Mouse (Mus musculus) cortical plate, adult 2 months (tissue): ENCODE results near the gene Stim1. TPM values are rescaled to one million over a fixed set of nuclear protein-coding genes. Genes with fewer than 3 reads are reported as not detected.

ENCODE experiments used
- H3K27ac ChIP-seq: fragments of 200-500 bp; 2 replicates; pipeline ENCODE4 v1.5.1; 2012; ENCODE audit warnings: low read length, control low read depth, inconsistent platforms; ENCODE audit not compliant: insufficient read depth
- H3K4me1 ChIP-seq: fragments of 200-500 bp; 2 replicates; pipeline ENCODE4 v1.6.1; 2011; ENCODE audit warnings: low read length; ENCODE audit not compliant: control insufficient read depth, insufficient read depth
- H3K4me3 ChIP-seq: fragments of 200-500 bp; 2 replicates; pipeline ENCODE4 v1.5.1; 2011; ENCODE audit warnings: mild to moderate bottlenecking, low read length, control low read depth; ENCODE audit not compliant: insufficient read depth
- CTCF ChIP-seq: fragments of 200-500 bp; IDR thresholded peaks from 2 replicates; pipeline ENCODE4 v1.5.1; 2011; ENCODE audit warnings: mild to moderate bottlenecking, control low read depth, low read length; ENCODE audit not compliant: insufficient read depth; ENCODE audit errors: extremely low read depth
- POLR2A ChIP-seq: fragments of 200-500 bp; IDR thresholded peaks from 2 replicates; pipeline ENCODE4 v1.6.1; 2011; ENCODE audit warnings: mild to moderate bottlenecking, low read length, control low read depth; ENCODE audit not compliant: insufficient read depth; ENCODE audit errors: extremely low read depth
- polyA plus RNA-seq: library from polyadenylated mRNA; depleted of rRNA; stranded (reverse); fragments of >200 nt; gene quantifications from 2 replicates; pipeline ENCODE4 v1.2.3, GENCODE M21; 2012

Stim1 gene
- polyA plus RNA-seq, 1 experiment, result 75.4 TPM

DNA sequence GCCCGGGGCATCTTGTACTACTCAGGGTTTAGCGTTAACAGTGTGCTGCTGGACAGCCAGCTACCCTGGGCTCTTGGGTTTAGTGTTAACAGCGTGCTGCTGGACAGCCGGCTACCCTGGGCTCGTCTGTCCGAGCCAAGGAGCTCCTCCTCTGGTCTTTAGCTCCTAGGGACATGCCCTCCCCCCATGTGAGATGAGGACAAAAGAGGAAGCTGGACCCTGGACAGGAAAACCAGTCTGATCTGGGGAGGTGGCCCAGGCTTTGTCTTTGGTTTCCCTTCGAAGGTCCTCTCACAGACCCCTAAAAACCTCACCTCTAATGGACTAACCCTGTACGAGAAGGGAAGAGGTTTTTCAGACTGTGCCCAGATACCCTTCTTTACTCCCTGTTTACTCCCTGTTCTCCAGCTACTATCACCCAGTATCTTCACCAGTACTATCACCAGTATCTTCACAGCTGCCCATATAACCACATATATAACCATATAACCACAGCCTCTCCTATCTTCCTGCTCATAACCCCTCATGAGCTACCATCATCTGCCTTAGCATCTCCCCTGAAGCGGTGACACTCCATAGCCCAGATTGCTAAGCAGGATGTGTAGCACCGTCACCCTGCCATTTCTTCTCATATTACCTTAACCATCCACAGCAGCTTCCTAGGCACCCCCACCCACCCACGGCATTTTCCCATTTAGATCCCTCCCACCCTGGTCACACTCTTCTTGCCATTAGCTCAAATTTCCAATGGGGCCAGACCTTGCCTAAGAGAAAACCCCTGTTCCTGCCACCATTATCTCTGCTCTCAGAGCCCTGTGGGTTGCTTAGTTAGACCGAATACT lies 20.4 kb upstream of the Stim1 start:
- TF ChIP-seq CTCF, result no peak
- no peak for TF ChIP-seq POLR2A
- Histone ChIP-seq H3K27ac (peak overlapping the region; percentile 70), H3K4me3 (no peak overlapping the region), H3K4me1 (peaks cover 3% of the 10 kb centered on the region; the same call in 1 of the 2 replicates)

GRCm38 (mm10) chr7:102248691-102249404 lies 18.8 kb upstream of the Stim1 start:
- TF ChIP-seq POLR2A (no peak), CTCF (no peak)
- Histone ChIP-seq H3K27ac (peak overlapping the region; percentile 83), H3K4me1 (peaks cover 3% of the 10 kb centered on the region; the same call in 1 of the 2 replicates), H3K4me3 (peak overlapping the region; percentile 82)

DNA sequence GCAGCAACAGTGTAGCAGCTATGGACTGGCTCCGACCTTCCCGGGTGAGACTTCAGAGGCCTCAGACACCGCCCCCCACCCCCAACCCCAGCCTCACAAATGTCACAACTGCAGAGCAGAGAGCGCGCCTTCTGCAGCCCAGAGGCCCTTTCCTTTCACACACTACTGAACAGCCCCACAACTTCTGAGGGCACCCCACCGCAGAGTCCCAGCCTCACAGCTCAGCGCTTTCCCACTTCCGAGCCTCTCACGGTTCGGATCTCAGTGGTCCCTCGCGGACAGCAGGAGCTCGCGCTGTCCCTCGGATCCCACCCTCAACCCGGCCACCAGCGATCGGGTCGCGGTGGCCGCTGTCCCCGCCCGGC lies 18.1 kb upstream of the Stim1 start:
- Histone ChIP-seq H3K4me3 (peak overlapping the region; percentile 82), H3K4me1 (peaks cover 1% of the 10 kb centered on the region; the same call in 1 of the 2 replicates), H3K27ac (peak overlapping the region; percentile 83)
- no peak for TF ChIP-seq POLR2A
- TF ChIP-seq CTCF, result no peak

DNA sequence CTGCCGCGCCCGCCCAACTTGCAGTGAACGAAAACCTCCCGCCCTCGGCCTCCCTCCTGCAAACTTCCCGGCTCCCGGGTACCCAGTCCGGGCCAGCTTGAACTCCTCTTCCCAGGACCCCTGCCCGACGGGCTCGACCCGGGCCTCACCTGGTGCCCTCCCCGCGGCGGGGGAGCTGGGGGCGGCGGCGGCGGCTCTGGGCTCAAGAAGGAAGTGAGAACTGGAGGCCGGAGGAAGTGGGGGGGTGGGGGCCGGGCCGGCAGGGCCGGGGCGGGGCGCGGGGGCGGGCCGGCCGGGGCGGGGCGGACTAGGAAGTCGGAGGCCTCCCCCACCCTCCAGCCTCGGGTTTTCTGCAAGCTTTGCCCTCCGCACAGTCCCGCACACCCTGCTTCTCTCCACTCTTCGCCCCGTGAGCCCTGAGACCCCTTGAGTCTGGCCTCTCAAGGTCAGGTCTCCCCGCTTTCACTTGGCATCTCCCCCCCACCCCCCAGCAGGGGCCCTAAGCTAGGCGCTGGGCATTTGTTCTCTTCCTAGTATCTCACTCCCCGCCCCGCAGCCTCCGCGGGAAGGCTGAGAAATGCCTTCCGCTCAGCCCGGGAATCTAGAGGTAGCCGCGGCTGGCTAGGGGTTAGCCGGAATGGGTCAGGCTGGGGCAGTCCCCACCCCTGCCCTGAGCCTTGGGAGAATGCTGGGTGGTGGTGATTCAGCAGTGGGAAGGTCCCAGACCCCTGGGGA lies 17.5 kb upstream of the Stim1 start:
- Histone ChIP-seq H3K4me3 (peak overlapping the region; percentile 82), H3K27ac (peak overlapping the region; percentile 92), H3K4me1 (peaks cover 1% of the 10 kb centered on the region; the same call in 1 of the 2 replicates)
- TF ChIP-seq CTCF, result no peak
- peak; percentile 54; the same call in 1 of the 2 replicates for TF ChIP-seq POLR2A

GRCm38 (mm10) chr7:102250631-102251214 lies 16.9 kb upstream of the Stim1 start:
- TF ChIP-seq CTCF (peak; percentile 45), POLR2A (no peak)
- Histone ChIP-seq H3K4me3 (peak overlapping the region; percentile 82), H3K27ac (peak overlapping the region; percentile 92), H3K4me1 (peaks cover 1% of the 10 kb centered on the region; the same call in 1 of the 2 replicates)

- Histone ChIP-seq H3K4me3 (no peak overlapping the region), H3K27ac (no peak overlapping the region)
- no peak for TF ChIP-seq POLR2A
- TF ChIP-seq CTCF, result no peak
Observed at GRCm38 (mm10) chr7:102253631-102254030, 14.0 kb upstream of the Stim1 start.

DNA sequence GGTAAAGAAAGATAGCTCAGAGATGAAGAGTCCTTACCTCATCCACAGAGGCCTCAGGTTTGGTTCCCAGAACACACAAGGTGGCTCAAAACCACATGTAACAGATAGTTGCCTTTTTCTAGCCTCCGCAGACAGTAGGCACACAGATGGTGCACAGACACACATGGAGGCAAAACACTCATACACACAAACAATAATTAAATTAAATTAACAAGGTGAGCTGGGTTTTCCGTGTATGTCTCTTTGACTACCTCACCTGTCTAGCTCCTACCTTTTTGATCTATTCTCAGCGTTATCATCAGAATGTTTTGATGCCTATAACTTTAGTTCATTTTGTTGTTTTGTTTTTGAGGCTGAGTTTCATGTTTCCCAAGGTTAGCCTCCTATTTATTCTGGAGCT lies 11.7 kb upstream of the Stim1 start, which contains the start of gene Rhog:
TSS of gene Rhog (minus strand) at position 101 of the 400 bp plus-strand sequence.
- H3K4me1 ChIP-seq, result no peaks in the 10 kb centered on the region
- H3K27ac ChIP-seq, result no peak within 1 kb of the TSS
- no peak within 1 kb of the TSS for H3K4me3 ChIP-seq
- TF ChIP-seq POLR2A (no peak), CTCF (no peak)

More at GRCm38 (mm10) chr7:102253631-102254030, 14.0 kb upstream of the Stim1 start:
- H3K4me1 ChIP-seq, result peaks cover 1% of the 10 kb centered on the region; the same call in 1 of the 2 replicates

DNA sequence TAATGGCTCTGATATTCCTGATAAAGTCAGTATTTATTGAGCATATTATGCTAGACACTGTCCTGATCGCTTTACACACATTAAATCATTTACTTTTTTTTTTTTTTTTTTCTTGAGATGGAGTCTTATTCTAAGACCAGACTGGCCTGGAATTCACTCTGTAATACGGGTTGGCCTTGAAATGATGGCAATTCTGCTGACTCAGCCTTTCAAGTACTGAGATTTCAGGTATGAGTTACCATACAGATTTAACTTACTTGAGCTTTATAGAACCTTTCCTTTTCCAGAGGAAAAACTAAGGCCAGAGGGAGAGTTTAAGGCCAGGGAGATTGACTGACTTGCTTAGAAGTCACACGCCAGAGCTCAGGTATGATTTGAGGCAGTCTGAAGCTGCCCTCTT lies 11.0 kb upstream of the Stim1 start:
- H3K27ac ChIP-seq, result no peak overlapping the region
- no peaks in the 10 kb centered on the region for H3K4me1 ChIP-seq
- H3K4me3 ChIP-seq, result no peak overlapping the region
- TF ChIP-seq CTCF (no peak), POLR2A (no peak)

GRCm38 (mm10) chr7:102258189-102258588 lies 9.4 kb upstream of the Stim1 start:
- Histone ChIP-seq H3K4me1 (no peaks in the 10 kb centered on the region), H3K4me3 (no peak overlapping the region), H3K27ac (no peak overlapping the region)
- TF ChIP-seq CTCF (peak; percentile 63), POLR2A (no peak)
